Mouse (Mus musculus): ENCODE results near the gene Zfp655. TPM values are rescaled to one million over a fixed set of nuclear protein-coding genes. Genes with fewer than 3 reads are reported as not detected.
"Not testable (repeated sequence)": the region's sequence is repeated elsewhere in the genome, so short reads cannot be mapped to it uniquely, and the experiment has no call there.

The Zfp655 gene
- polyA plus RNA-seq, 1 experiment from 2014 or later = 30.6 TPM

DNA sequence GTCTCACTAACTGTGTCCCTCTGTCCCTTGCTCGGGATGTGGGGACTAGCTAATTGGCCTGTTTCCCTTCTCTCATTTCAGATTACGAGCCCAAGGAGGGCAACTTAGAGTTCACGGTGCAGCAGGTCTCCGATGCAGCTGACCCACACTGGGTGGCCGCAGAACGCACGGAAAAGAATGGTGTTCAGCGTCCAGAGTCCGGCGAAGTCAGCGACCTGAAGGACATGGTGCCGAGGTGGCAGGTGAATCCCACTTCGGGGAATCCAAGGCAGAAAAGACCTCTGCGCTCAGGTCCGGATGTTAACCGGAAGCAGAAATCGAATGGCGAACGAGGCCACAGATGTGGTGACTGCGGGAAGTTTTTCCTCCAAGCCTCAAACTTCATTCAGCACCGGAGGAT, 13.3 kb upstream of the Zfp655 start:
- 96% methylated on average over 21 of the region's 21 CpGs for WGBS

DNA sequence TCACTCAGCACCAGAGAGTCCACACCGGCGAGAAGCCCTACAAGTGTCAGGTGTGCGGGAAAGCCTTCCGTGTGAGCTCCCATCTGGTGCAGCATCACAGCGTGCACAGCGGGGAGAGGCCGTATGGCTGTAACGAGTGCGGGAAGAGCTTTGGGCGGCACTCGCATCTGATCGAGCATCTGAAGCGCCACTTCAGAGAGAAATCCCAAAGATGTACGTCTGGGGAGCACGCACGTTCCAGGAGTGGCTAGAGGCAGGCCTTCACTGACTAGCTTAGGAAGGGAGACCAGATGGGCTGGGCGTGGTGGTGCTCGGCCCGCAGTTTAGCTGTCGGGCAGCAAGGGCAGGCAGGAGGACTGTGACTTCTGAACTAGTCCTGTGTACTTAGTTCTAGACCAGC, 12.8 kb upstream of the Zfp655 start:
- no peak overlapping the region for H3K9ac ChIP-seq (ENCODE audit: low read depth, low read length)
- no peaks in the 10 kb centered on the region for H3K9me3 ChIP-seq (replicated peaks; ENCODE audit: low read length)
- H3K36me3 ChIP-seq (ENCODE audit: insufficient read depth, low read length) = peaks cover 25% of the 10 kb centered on the region
- no peaks in the 10 kb centered on the region for H3K4me1 ChIP-seq (replicated peaks; ENCODE audit: insufficient read depth, low read length)
- no peak overlapping the region for H3K4me3 ChIP-seq (replicated peaks; ENCODE audit: low read depth, low read length)
- no peak for ATAC-seq (replicated peaks; ENCODE audit: low FRiP score, low read depth)
- no peak overlapping the region for H3K27ac ChIP-seq
- no peaks in the 10 kb centered on the region for H3K27me3 ChIP-seq (ENCODE audit: insufficient read depth, low read length)
- DNase-seq (ENCODE audit: low spot score) = no peak
- H3K4me2 ChIP-seq (ENCODE audit: low read length) = no peak overlapping the region
- no peak for TF ChIP-seq CTCF (IDR thresholded peaks at IDR 0.05; ENCODE audit: low read depth)
- WGBS = 97% methylated on average over 20 of the region's 20 CpGs

More for the DNA sequence above, 13.3 kb upstream of the Zfp655 start:
- peaks cover 27% of the 10 kb centered on the region for H3K36me3 ChIP-seq (ENCODE audit: insufficient read depth, low read length)
- H3K27ac ChIP-seq = no peak overlapping the region
- ATAC-seq (replicated peaks; ENCODE audit: low FRiP score, low read depth) (no peak), DNase-seq (ENCODE audit: low spot score) (no peak)
- no peaks in the 10 kb centered on the region for H3K27me3 ChIP-seq (ENCODE audit: insufficient read depth, low read length)
- H3K4me1 ChIP-seq (replicated peaks; ENCODE audit: insufficient read depth, low read length) = no peaks in the 10 kb centered on the region
- TF ChIP-seq CTCF (IDR thresholded peaks at IDR 0.05; ENCODE audit: low read depth) = no peak
- no peak overlapping the region for H3K4me2 ChIP-seq (ENCODE audit: low read length)
- no peak overlapping the region for H3K9ac ChIP-seq (ENCODE audit: low read depth, low read length)
- H3K9me3 ChIP-seq (replicated peaks; ENCODE audit: low read length) = no peaks in the 10 kb centered on the region
- no peak overlapping the region for H3K4me3 ChIP-seq (replicated peaks; ENCODE audit: low read depth, low read length)

DNA sequence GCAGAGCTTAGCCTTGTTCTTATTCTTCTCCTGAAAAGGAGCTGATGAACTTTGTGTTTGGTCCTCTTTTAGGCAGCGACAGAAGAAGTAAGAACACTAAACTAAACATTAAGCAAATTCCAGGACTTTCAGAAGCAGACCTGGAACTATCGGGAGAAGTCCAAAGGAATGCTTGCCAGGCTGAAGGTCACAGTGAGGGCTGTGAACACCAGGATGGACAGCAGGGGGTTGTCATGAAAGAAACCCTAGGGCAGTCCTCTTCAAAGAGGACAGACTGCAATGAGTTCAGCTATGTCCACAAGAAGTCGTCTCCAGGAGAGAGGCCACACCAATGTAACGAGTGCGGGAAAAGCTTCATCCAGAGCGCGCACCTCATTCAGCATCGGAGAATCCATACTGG, 11.5 kb upstream of the Zfp655 start:
- Histone ChIP-seq H3K9ac (ENCODE audit: low read depth, low read length) (no peak overlapping the region), H3K27me3 (ENCODE audit: insufficient read depth, low read length) (no peaks in the 10 kb centered on the region), H3K9me3 (replicated peaks; ENCODE audit: low read length) (no peaks in the 10 kb centered on the region), H3K27ac (no peak overlapping the region), H3K36me3 (ENCODE audit: insufficient read depth, low read length) (peaks cover 25% of the 10 kb centered on the region), H3K4me3 (replicated peaks; ENCODE audit: low read depth, low read length) (no peak overlapping the region), H3K4me2 (ENCODE audit: low read length) (no peak overlapping the region), H3K4me1 (replicated peaks; ENCODE audit: insufficient read depth, low read length) (no peaks in the 10 kb centered on the region)
- 93% methylated on average over 8 of the region's 8 CpGs for WGBS
- no peak for ATAC-seq (replicated peaks; ENCODE audit: low FRiP score, low read depth)
- DNase-seq (ENCODE audit: low spot score) = no peak
- no peak for TF ChIP-seq CTCF (IDR thresholded peaks at IDR 0.05; ENCODE audit: low read depth)

DNA sequence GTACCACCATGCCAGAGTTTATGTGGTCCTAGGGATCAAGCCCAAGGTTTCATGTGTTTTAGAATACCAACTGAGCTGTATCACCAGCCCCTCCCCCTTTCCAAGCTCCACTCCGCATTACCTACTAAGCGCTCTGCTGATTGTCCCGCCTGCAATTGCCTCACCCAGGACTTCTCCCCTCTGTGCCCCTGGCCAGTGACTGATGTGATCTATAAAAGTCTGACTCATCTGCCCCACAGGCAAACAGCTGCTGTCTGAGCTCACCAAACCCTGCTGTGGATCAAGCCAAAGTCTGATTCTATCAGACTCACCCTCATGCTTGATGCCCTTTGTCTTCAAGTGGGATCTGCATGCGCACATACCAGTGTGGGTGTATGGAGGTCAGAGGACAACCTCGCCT, 8.7 kb upstream of the Zfp655 start:
- no peak overlapping the region for H3K27ac ChIP-seq
- TF ChIP-seq CTCF (IDR thresholded peaks at IDR 0.05; ENCODE audit: low read depth) = no peak
- no peak overlapping the region for H3K4me3 ChIP-seq (replicated peaks; ENCODE audit: low read depth, low read length)
- no peaks in the 10 kb centered on the region for H3K27me3 ChIP-seq (ENCODE audit: insufficient read depth, low read length)
- H3K9me3 ChIP-seq (replicated peaks; ENCODE audit: low read length) = no peaks in the 10 kb centered on the region
- no peaks in the 10 kb centered on the region for H3K4me1 ChIP-seq (replicated peaks; ENCODE audit: insufficient read depth, low read length)
- H3K4me2 ChIP-seq (ENCODE audit: low read length) = no peak overlapping the region
- H3K9ac ChIP-seq (ENCODE audit: low read depth, low read length) = no peak overlapping the region
- peaks cover 25% of the 10 kb centered on the region for H3K36me3 ChIP-seq (ENCODE audit: insufficient read depth, low read length)
- no peak for DNase-seq (ENCODE audit: low spot score)
- 0 out of 2 replicates have a peak, but pooled peaks have one; percentile 33 for ATAC-seq (replicated peaks; ENCODE audit: low FRiP score, low read depth)
- 88% methylated on average over 5 of the region's 5 CpGs for WGBS

DNA sequence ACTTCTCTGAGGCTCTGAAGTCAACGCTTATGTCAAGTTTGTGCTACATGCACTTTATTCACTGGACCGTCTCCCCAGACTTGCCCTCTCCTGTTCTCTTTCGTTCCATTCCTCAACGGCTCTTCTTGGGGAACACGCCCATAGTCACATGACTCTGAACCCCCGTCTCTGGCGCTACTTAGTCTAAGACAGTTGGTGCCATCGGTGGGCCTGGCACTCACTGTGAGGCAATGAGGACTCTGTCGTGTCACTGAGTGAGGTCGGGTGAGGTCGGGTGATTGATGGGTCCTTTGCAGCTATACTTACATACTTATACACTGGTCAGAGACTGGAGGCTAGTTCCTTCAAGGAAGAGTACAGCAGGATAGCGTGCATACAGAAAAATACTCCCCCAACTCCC, 8.1 kb upstream of the Zfp655 start:
- H3K27me3 ChIP-seq (ENCODE audit: insufficient read depth, low read length) = no peaks in the 10 kb centered on the region
- no peaks in the 10 kb centered on the region for H3K9me3 ChIP-seq (replicated peaks; ENCODE audit: low read length)
- no peak overlapping the region for H3K9ac ChIP-seq (ENCODE audit: low read depth, low read length)
- no peak overlapping the region for H3K4me3 ChIP-seq (replicated peaks; ENCODE audit: low read depth, low read length)
- peaks cover 21% of the 10 kb centered on the region for H3K36me3 ChIP-seq (ENCODE audit: insufficient read depth, low read length)
- TF ChIP-seq CTCF (IDR thresholded peaks at IDR 0.05; ENCODE audit: low read depth) = no peak
- no peak overlapping the region for H3K27ac ChIP-seq
- H3K4me2 ChIP-seq (ENCODE audit: low read length) = no peak overlapping the region
- no peak for ATAC-seq (replicated peaks; ENCODE audit: low FRiP score, low read depth)
- H3K4me1 ChIP-seq (replicated peaks; ENCODE audit: insufficient read depth, low read length) = no peaks in the 10 kb centered on the region
- WGBS = 86% methylated on average over 12 of the region's 12 CpGs
- no peak for DNase-seq (ENCODE audit: low spot score)

DNA sequence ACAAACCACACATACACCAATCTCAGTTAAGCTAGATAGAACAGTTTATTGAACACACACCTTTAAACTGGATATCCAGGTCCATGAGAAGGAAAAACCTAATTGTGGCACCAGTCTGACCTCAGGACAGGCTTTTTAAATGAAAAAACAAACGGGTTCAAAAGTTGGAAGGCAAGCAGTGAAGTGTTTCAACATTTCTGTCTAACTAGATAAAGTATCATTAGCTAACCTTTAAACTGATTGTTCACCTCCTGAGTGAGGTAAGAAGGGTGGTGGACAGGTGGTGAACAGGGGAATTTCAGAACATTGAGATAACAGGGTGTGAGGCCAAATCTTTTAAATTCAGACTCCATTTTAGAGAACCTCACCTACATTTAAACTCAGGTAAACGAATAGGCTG, 5.1 kb upstream of the Zfp655 start:
- no peak for TF ChIP-seq CTCF (IDR thresholded peaks at IDR 0.05; ENCODE audit: low read depth)
- H3K4me2 ChIP-seq (ENCODE audit: low read length) = no peak overlapping the region
- no peaks in the 10 kb centered on the region for H3K27me3 ChIP-seq (ENCODE audit: insufficient read depth, low read length)
- no peak for DNase-seq (ENCODE audit: low spot score)
- peaks cover 5% of the 10 kb centered on the region; the same call in 1 of the 2 replicates for H3K36me3 ChIP-seq (ENCODE audit: insufficient read depth, low read length)
- no peak overlapping the region for H3K27ac ChIP-seq
- H3K9me3 ChIP-seq (replicated peaks; ENCODE audit: low read length) = no peaks in the 10 kb centered on the region
- no peak overlapping the region for H3K4me3 ChIP-seq (replicated peaks; ENCODE audit: low read depth, low read length)
- no peak for ATAC-seq (replicated peaks; ENCODE audit: low FRiP score, low read depth)
- H3K9ac ChIP-seq (ENCODE audit: low read depth, low read length) = no peak overlapping the region
- H3K4me1 ChIP-seq (replicated peaks; ENCODE audit: insufficient read depth, low read length) = no peaks in the 10 kb centered on the region
- WGBS = 63% methylated on average over 2 of the region's 2 CpGs

DNA sequence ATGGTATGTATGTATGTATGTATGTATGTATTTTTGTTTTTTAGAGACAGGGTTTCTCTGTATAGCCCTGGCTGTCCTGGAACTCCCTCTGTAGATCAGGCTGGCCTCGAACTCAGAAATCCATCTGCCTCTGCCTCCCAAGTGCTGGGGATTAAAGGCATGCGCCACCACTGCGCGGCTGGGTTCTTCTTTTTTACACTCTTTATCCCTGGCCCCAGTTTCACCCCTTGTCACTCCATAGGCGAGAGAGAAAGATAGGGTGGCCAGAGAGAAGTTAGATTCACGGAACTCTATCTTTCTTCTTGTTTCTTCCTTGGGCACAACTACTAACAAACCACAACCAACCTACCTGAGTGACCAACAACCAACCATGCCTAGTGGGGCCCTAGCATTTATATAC, 2.2 kb upstream of the Zfp655 start:
- not testable (repeated sequence) for H3K27ac ChIP-seq

More for the DNA sequence above, 2.2 kb upstream of the Zfp655 start:
- not testable (repeated sequence) for H3K9me3 ChIP-seq (replicated peaks; ENCODE audit: low read length); H3K4me1 ChIP-seq (replicated peaks; ENCODE audit: insufficient read depth, low read length); H3K4me3 ChIP-seq (replicated peaks; ENCODE audit: low read depth, low read length); H3K36me3 ChIP-seq (ENCODE audit: insufficient read depth, low read length); H3K9ac ChIP-seq (ENCODE audit: low read depth, low read length); H3K4me2 ChIP-seq (ENCODE audit: low read length); ATAC-seq (replicated peaks; ENCODE audit: low FRiP score, low read depth); DNase-seq (ENCODE audit: low spot score); H3K27me3 ChIP-seq (ENCODE audit: insufficient read depth, low read length)
- 80% methylated on average over 6 of the region's 6 CpGs for WGBS

Data from kidney, postnatal 0 days (tissue).